Mouse (Mus musculus) frontal cortex, postnatal 10 days (tissue): Measurements from ENCODE around the gene Gm17657.

Source experiments
- DNase-seq, 2 experiments: peaks; one replicate each; pipeline ENCODE4 v3.0.0; 2022; ENCODE audit warnings: low spot score in 2 of 2, mixed read lengths in 1 of 2

Gene Gm17657

DNA sequence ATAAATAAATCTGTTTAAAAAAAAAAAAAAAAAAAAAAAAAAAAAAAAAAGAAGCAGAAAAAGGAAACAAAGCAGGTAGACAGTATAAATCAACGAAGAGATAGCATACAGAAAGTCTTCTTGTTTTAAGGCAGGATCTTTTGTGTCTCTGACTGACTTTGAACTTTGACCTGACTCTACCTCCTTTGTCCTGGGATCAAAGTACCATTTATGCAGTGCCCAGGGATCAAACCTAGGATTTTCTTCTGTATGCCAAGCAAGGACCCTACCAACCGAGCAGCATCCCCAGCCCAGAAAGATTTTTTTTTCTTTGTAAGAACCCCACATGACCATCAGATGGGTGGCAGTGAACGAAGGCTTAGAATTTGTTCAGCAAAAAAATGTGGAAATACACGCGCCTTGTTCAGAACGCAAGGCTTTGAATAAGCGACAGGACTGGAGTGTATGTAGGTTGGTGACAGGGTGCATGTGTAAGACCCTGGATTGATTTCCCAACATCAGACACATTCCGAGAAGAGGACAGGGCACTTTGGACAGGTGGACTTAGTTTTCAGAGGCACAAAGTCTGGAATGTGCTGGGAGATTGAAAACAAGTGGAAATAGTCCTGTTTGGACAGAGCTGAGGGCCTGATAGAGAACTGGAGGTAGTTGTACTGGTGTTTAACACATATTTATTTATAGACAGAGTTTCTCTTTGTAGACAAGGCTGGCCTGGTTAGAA, 61.0 kb downstream of the Gm17657 start:
- DNase-seq: no peak

DNA sequence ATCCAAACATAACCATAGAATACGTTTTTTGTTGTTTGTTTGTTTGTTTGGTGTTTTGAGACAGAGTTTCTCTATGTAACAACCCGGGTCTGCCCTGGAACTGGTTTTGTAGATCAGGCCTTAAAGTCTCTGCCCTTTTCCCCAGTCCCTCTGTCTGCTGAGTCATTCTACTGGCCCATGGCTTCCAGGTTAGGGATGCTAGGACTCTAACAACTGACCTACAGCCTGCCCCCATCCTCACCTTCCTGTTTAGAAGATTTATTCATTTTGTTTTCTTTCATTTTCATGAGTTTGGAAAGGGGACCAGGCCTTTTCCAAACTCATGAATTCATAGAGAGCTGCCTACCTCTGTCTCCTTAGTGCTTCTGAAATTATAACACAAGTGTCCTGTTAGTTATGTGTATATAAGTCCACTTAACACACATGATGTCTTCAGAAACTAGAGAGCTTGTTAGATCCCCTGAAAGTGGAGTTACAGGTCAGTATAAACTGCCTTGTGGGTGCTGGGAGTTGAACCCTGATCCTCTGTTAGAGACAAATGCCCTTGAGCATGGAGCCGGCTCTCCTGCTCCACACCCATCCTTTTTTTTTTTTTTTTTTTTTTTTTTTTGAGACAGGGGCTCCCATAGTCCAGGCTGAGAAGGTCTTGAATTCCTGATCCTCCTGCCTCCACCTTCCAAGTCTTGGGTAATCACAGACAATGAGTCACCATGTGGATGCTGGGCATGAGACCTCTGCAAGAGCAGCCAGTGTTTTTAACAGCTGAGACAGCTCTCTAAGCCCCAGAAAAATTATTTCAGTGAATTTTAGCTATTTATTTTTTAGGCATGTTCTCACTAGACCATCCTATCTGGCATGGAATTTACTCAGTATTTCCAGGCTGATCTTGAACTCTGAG, 63.9 kb downstream of the Gm17657 start:
- no peak for DNase-seq

DNA sequence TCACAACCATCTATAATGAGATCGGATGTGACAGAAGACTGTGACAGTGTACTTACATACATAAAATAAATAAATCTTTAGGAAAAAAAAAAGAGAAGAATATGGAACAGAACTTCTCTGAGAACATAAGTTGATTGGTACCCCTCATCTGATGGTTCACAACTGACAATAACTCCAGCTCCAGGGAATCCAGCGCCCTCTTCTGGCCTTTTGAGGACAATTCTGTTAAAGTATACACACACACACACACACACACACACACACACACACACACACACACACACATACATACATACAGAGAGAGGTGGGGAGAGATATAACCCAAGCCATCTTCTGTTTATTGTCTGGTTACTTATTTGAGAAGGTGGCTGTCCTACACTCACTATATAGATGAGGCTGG, 65.0 kb downstream of the Gm17657 start:
- no peak for DNase-seq

DNA sequence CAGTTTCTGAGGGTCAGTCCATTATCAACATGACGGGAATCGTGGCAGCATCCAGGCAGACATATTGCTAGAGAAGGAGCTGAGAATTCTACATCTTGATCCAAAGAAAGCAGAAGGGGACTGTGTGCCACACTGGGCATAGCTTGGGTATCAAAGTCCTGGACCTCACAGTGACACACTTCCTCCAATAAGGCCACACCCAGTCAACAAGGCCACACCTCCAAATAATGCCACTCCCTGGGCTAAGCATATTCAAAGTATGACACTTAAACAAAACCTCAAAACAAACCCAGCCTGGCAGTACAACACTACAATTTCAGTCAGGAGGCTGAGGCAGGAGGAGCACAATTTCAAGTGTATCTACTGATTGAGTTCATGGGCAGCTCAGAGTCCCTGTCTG, 66.2 kb downstream of the Gm17657 start:
- no peak for DNase-seq

DNA sequence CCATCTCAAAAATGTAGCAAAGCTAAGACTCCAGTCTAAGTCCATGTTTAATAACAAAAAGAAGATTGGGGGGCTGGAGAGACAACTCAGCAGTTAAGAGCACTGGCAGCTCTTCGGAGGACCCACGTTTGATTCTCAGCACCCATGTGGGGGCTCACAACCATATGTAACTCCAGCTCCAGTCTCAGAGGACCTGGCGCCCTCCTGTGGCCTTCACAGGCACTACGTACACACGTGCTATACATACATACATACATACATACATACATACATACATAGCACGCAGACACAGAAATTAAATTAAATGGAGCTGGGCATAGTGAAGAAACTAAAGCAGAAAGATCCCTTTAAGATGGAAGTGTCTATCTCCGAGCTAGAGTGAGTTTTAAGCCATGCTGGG, 66.8 kb downstream of the Gm17657 start:
- no peak for DNase-seq

DNA sequence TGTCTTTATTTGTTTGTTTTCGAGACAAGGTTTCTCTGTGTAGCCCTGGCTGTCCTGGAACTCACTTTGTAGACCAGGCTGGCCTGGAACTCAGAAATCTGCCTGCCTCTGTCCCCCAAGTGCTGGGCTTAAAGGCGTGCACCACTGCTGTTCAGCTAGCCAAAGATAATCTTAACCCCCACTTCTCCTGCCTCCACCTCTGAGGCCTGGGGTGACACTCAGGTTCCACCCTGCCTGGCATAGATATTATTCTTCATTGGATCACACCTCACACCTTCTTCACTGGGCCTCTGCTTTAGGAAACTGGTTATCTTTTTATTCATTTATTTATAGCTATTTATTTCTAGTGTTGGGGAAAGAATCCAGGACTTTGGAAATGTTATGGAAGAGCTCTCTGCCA, 69.2 kb downstream of the Gm17657 start:
- DNase-seq: no peak

DNA sequence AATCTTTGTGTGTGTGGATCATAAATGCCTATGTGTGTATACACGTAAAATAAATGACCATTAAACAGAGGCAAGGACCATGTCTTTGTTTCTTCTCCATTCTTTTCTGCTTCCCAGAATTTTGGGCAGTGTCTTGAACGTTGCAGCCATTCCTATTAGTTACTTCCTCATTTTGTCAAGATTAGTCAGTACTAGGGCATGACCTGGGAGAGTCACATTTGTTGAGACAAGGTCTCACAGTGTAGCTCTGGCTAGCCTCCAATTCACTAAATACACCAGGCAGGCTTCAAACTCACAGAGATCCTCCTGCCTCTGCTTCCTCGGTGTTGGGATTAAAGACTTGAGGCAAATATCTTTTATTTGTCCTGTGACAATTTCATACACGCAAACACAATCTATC, 71.2 kb downstream of the Gm17657 start:
- DNase-seq: no peak

DNA sequence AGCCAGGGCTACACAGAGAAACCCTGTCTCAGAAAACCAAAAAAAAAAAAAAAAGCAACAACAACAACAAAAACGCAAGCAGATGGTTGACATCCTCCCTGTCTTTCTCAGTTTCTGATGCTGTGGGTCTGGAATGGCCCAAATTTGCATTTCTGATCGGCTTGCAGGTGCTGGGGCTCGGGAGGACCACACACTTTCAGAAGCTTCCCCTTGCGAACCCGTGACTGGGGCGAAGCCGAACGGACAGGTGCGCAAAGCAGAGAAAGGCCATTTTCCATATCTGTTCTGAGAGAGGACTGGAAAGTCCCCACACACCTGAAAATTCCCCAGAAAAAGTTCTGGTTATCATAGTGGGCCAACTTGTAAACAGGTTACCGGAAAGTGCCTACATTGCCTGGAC, 72.1 kb downstream of the Gm17657 start:
- no peak for DNase-seq

DNA sequence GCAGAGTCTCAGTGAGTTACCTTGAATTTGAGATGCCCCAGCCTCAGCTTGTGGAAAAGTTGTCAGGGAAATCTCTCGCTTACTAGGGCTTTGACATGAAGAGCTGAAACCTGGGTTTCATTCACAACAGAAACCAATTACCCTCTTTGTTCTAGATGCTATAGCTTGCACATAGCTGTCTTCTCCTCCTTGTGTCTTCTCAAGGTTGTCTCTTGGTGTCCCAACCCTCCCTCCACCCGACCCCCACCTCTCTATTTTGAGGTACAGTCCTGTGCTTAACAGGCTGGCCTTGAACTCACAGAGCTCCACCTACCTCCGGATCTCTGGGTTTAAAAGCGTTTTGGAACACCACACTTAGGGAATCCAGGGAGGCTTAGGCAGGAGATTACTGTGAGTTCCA, 73.0 kb downstream of the Gm17657 start:
- DNase-seq: no peak

DNA sequence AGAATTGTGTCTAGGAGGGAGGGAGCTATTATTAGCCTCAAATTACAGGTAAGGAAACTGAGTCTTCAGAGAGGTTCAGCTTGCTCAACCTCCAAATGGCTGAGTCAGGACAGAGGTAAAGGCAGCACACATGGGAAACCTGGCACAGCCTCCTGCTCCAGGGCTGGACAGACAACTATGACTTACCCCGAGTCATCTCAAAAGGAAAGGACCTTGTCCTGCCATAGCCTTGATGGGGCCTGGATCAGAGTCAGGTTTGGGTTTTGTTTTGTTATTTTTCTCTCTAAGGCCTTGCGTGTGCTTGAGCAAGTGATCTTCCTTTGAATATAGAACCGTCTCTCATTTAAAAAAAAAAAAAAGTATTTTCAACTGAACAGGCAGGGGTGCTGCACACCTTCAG, 74.3 kb downstream of the Gm17657 start:
- DNase-seq: no peak

DNA sequence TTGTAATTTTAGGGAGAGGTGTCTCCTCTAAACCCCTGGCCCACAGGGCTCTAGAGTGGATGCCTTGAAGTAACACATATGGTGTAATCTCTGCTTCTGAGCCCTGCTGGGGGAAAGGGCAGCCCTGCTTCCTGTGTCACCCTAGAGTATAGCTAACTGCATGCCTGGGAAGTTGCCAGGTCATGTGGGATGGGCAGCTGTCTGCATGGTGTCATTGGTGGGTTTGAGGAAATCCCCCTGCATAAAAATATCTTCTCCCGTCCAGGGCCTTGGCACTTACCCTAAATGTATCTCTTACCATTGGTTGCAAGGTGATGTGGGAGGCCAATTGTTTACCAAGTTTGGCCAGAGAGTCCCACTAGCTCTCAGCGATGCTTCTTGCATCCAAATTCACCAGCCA, 75.4 kb downstream of the Gm17657 start:
- no peak for DNase-seq

DNA sequence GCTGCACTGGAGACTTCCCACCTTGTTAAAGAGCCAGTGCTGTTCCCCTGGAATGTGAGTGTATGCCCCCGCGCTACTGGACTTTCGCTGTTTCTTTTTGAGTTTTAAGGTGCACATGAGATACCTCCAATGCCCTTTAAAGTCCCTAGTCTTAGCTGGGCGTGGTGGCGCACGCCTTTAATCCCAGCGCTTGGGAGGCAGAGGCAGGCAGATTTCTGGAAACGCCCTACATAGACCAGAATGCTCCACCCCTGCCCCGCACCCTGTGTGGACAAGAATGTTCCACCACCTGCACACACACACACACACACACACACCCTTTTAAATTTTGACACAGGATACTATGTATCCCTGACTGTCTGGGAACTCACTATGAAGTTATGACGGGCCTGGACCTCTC, 76.0 kb downstream of the Gm17657 start:
- no peak for DNase-seq
